Comparison of ENCODE assay signal across 8 mouse cellular contexts in genomic region chr2:30286192-30287026, GRCm38 (mm10). TPM values are rescaled to one million over a fixed set of nuclear protein-coding genes. Genes with fewer than 3 reads are reported as not detected.
DNase-seq lines count a peak whose midpoint lies in the region; ATAC-seq and TF ChIP-seq lines count a peak whose summit lies in the region.

Dolk (minus strand) TSS chr2:30286334.
Nup188 (plus strand) TSS chr2:30286397.

- H3K36me3 ChIP-seq in E14TG2a.4 (ENCODE audit: insufficient read depth, low read length): peaks cover 41% of the 10 kb centered on the region
- H3K36me3 ChIP-seq in forebrain, embryonic 13.5 days (ENCODE audit: poor library complexity, severe bottlenecking): peaks cover 18% of the 10 kb centered on the region
- H3K36me3 ChIP-seq in liver, postnatal 0 days (replicated peaks; ENCODE audit: insufficient read depth, low read length): no peaks in the 10 kb centered on the region; the same call in 1 of the 2 replicates
- H3K36me3 ChIP-seq in neural tube, embryonic 14.5 days (ENCODE audit: control insufficient read depth, insufficient read depth, low read length): no peaks in the 10 kb centered on the region

- under 1% methylated on average over 66 of the region's 68 CpGs for WGBS in forebrain, embryonic 13.5 days
- WGBS in large intestine, adult 2 months: under 1% methylated on average over 68 of the region's 68 CpGs
- under 1% methylated on average over 59 of the region's 68 CpGs for WGBS in liver, postnatal 0 days (ENCODE audit: insufficient replicate concordance)
- under 1% methylated on average over 63 of the region's 68 CpGs for WGBS in neural tube, embryonic 14.5 days

- DNase-seq in c-Kit-positive CD71-positive TER-119-positive erythroid progenitor cells, embryonic 14.5 days (ENCODE audit: low spot score): peak; percentile 94
- DNase-seq in heart, postnatal 10 days: peak; percentile 97 to 99
- peak; percentile 87 for DNase-seq in large intestine, adult 2 months (ENCODE audit: low read depth, low spot score)
- DNase-seq in liver, postnatal 0 days: peak; percentile 99
- DNase-seq in testis, postnatal 10 days (ENCODE audit: low spot score): peak; percentile 100

- ATAC-seq in forebrain, embryonic 13.5 days: peak; percentile 94
- ATAC-seq in liver, postnatal 0 days: peak; percentile 93
- ATAC-seq in neural tube, embryonic 14.5 days (ENCODE audit: low read depth): peak; percentile 95

- no peaks in the 10 kb centered on the region for H3K9me3 ChIP-seq in E14TG2a.4 (ENCODE audit: low read length)
- no peaks in the 10 kb centered on the region for H3K9me3 ChIP-seq in forebrain, embryonic 13.5 days (replicated peaks)
- H3K9me3 ChIP-seq in liver, postnatal 0 days (ENCODE audit: low read length): no peaks in the 10 kb centered on the region
- no peaks in the 10 kb centered on the region for H3K9me3 ChIP-seq in neural tube, embryonic 14.5 days (ENCODE audit: control insufficient read depth, low read length)

- H3K27me3 ChIP-seq in E14TG2a.4 (ENCODE audit: insufficient read depth, low read length): no peaks in the 10 kb centered on the region
- no peaks in the 10 kb centered on the region for H3K27me3 ChIP-seq in forebrain, embryonic 13.5 days
- H3K27me3 ChIP-seq in liver, postnatal 0 days (ENCODE audit: insufficient read depth, low read length): no peaks in the 10 kb centered on the region
- H3K27me3 ChIP-seq in neural tube, embryonic 14.5 days (ENCODE audit: control insufficient read depth, insufficient read depth, low read length): no peaks in the 10 kb centered on the region

- H3K4me3 ChIP-seq in E14TG2a.4 (replicated peaks; ENCODE audit: low read length): peak within 1 kb of the TSS; percentile 99
- H3K4me3 ChIP-seq in forebrain, embryonic 13.5 days: peak within 1 kb of the TSS; percentile 95
- peak within 1 kb of the TSS; percentile 75 for H3K4me3 ChIP-seq in liver, postnatal 0 days (ENCODE audit: low read depth, low read length)
- H3K4me3 ChIP-seq in neural tube, embryonic 14.5 days (ENCODE audit: low read depth, low read length): peak within 1 kb of the TSS; percentile 94

- peak within 1 kb of the TSS; percentile 44 for H3K27ac ChIP-seq in forebrain, embryonic 13.5 days
- peak within 1 kb of the TSS; percentile 56 for H3K27ac ChIP-seq in liver, postnatal 0 days (ENCODE audit: low read depth)
- peak within 1 kb of the TSS; percentile 45 for H3K27ac ChIP-seq in neural tube, embryonic 14.5 days (ENCODE audit: low read depth, low read length)

- intact Hi-C loops in heart, postnatal 10 days (cut with DNase I): loop anchor here (5.0 kb wide), 1 partner anchor 159 kb away; no protein-coding TSS in a partner anchor

- no peak for TF ChIP-seq EP300 in liver, postnatal 0 days (IDR thresholded peaks at IDR 0.05; ENCODE audit: low read depth)

- peak within 1 kb of the TSS; percentile 92 for H3K9ac ChIP-seq in forebrain, embryonic 13.5 days
- peak within 1 kb of the TSS; percentile 82 for H3K9ac ChIP-seq in liver, postnatal 0 days (replicated peaks)
- H3K9ac ChIP-seq in neural tube, embryonic 14.5 days (replicated peaks; ENCODE audit: low read depth, low read length): peak within 1 kb of the TSS; percentile 83

- peaks cover 40% of the 10 kb centered on the region for H3K4me1 ChIP-seq in E14TG2a.4 (replicated peaks; ENCODE audit: low read depth, low read length)
- H3K4me1 ChIP-seq in forebrain, embryonic 13.5 days: peaks cover 24% of the 10 kb centered on the region
- H3K4me1 ChIP-seq in liver, postnatal 0 days (ENCODE audit: insufficient read depth): peaks cover 23% of the 10 kb centered on the region
- peaks cover 14% of the 10 kb centered on the region for H3K4me1 ChIP-seq in neural tube, embryonic 14.5 days (ENCODE audit: control insufficient read depth, insufficient read depth, low read length)

- peak within 1 kb of the TSS; percentile 99 for H3K4me2 ChIP-seq in forebrain, embryonic 13.5 days
- H3K4me2 ChIP-seq in liver, postnatal 0 days (ENCODE audit: low read depth, low read length): peak within 1 kb of the TSS; percentile 96
- H3K4me2 ChIP-seq in neural tube, embryonic 14.5 days (ENCODE audit: low read depth, low read length): peak within 1 kb of the TSS; percentile 95

- no peak for TF ChIP-seq CTCF in E14TG2a.4 (conservative IDR thresholded peaks at IDR 0.05; ENCODE audit: low read length)
- no peak for TF ChIP-seq CTCF in liver, postnatal 0 days (IDR thresholded peaks at IDR 0.05; ENCODE audit: low read depth)

RNA-seq across cellular contexts. Expression of gene Dolk, which starts in this region (rescaled TPM):
- 28.0 and 30.6 TPM in 2 replicates for polyA plus RNA-seq in forebrain, embryonic 13.5 days (2015; fragmentation: Nextera tagmentation; extraction: Ambion mirVana)
- total RNA-seq in heart, postnatal 10 days (2021): 10 to 100 TPM; 25.9 to 28.6 TPM
- polyA plus RNA-seq in large intestine, adult 2 months (2012; rRNA removed): 16.9 and 21.0 TPM in 2 replicates
- polyA plus RNA-seq in liver, postnatal 0 days (2015; fragmentation: Nextera tagmentation; extraction: Ambion mirVana): 14.0 and 14.1 TPM in 2 replicates
- polyA plus RNA-seq in neural tube, embryonic 14.5 days (2014; fragmentation: Nextera tagmentation; extraction: Ambion mirVana): 36.4 and 39.4 TPM in 2 replicates

RNA-seq across cellular contexts. Expression of gene Nup188, which starts in this region (rescaled TPM):
- polyA plus RNA-seq in forebrain, embryonic 13.5 days (2015; fragmentation: Nextera tagmentation; extraction: Ambion mirVana): 24.9 and 32.7 TPM in 2 replicates
- total RNA-seq in heart, postnatal 10 days (2021): 10 to 100 TPM; 25.1 to 26.6 TPM
- 21.9 and 25.8 TPM in 2 replicates for polyA plus RNA-seq in large intestine, adult 2 months (2012; rRNA removed)
- 6.2 and 7.5 TPM in 2 replicates for polyA plus RNA-seq in liver, postnatal 0 days (2015; fragmentation: Nextera tagmentation; extraction: Ambion mirVana)
- 21.8 and 25.3 TPM in 2 replicates for polyA plus RNA-seq in neural tube, embryonic 14.5 days (2014; fragmentation: Nextera tagmentation; extraction: Ambion mirVana)

Comparison
In these comparisons a context has a peak if more than half of its experiments do, and no peak if none do; other contexts are left out.
1. Peak in every context shown above with its lines: DNase-seq, ATAC-seq, H3K4me3 ChIP-seq and H3K27ac ChIP-seq.